Mouse (Mus musculus) neural tube, embryonic 10.5 days (tissue): ENCODE data around the gene Med17.

Experiments used
- DNase-seq: peaks from one replicate; pipeline ENCODE4 v3.0.0-alpha.2; 2017; ENCODE audit warnings: low spot score; ENCODE audit errors: extremely low spot score

The Med17 gene

DNA sequence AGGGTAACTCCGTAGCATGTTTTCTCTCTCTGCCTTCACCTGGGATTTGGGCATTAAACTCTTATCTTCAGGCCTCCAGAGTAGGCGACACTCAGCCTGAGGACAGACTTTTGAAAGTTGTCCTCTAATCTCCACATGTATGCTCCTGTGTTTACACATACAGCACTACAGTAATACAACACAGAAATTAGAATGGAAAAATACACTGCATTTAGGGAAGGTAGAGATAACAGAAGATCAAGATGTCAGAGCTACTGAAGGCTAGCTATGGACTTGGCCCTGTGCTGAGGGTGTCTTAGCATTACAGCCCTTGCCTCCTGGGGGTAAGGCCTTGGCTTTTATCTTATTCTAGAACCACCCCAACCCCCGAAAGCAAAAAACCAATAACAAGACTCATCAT, 8.7 kb upstream of the Med17 start:
- no peak for DNase-seq

- no peak for DNase-seq
Measured at GRCm38 (mm10) chr9:15287846-15288245, 8.1 kb upstream of the Med17 start.

DNA sequence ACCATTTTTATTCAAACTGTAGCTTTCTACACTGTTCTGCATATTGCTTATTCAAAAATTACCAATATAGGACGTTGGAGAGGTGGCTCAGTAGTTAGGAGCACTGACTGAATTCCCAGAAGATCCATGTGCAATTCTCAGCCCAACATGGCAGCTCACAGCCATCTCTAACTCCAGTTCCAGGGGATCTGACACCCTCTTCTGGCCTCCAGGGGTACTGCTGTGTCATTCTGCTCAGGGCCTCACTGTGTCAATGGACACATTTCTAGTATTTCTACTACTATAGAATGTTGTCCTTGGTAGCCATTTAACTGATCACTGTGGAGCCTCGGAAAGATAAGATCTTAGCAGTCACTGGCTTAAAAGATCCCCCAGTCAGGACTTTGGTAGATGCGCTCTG, 5.7 kb upstream of the Med17 start:
- no peak for DNase-seq

- no peak for DNase-seq
Measured at GRCm38 (mm10) chr9:15280491-15280879, 754 bp upstream of the Med17 start.

DNA sequence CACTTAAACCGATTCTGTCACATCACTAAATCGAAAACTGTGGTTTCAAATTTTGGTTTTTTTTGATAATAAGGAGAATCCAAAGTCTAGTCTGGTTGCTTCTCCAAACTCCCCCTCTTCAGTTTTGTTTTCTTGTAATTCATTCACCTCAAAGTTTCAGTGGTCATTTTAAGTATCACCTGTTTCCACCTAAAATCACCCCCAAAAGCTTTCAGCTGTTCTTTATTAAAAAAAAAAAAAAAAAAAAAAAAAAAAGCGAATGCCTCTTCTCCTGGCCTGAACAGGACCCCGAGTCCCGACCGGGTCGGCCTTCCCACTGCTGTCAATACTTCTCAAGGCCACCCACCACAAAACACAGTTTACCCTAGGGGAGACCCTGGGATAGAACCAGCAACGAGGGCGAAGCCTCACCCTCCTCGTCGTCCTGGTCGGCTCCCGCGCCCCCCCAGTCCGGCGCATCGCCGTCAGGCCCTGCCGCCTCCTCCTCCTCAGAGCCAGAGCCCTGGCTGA, 537 bp downstream of the Med17 start:
- DNase-seq, result no peak

- DNase-seq, result no peak
Measured at GRCm38 (mm10) chr9:15278343-15278742, 1.4 kb downstream of the Med17 start.

- no peak for DNase-seq
Measured at GRCm38 (mm10) chr9:15276855-15277254, 2.9 kb downstream of the Med17 start.

DNA sequence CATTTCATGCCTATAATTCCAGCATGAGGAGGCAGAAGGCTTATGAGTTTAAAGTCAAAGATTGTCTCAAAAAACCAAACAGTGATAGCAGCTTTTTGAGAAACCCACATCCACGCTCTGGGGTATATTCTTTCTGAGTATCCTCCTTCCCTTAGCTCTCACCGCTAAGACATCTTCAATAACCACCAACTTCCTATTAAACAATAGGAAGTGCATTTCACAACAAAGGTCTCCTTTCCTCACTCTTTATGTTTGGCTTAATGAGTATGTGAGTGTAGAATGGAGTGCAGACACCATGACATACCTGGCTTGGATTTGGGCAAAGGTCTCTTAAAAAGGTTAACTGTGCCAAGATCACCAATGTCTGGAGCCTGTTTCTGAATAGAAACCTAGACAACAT, 5.8 kb downstream of the Med17 start:
- DNase-seq, result no peak

GRCm38 (mm10) chr9:15263487-15263886, 16.2 kb downstream of the Med17 start:
- no peak for DNase-seq

- no peak for DNase-seq
Measured at GRCm38 (mm10) chr9:15261980-15262379, 17.8 kb downstream of the Med17 start.

- no peak for DNase-seq
Measured at GRCm38 (mm10) chr9:15256214-15256613, 23.5 kb downstream of the Med17 start.

- no peak for DNase-seq
Measured at GRCm38 (mm10) chr9:15254501-15254900, 25.2 kb downstream of the Med17 start.

DNA sequence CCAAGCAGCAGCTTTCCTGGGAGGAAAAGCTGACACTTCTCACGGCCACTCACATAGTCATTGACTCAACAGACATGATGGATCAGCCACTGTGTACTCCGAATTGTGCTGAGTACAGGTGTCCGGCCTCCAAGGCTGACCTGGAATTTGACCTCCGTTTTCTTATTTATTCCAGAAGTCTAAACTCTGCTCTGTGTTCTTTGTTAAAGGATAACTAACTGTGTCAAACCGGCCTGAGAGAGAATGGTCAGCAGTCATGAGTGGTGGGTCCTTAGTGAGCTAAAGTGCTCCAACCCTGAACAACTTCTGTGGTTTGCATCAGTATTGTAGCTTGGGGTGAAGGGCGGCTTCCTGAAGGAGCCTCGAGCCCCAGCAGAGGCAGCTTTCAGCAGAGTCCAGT, 27.5 kb downstream of the Med17 start:
- DNase-seq, result no peak

DNA sequence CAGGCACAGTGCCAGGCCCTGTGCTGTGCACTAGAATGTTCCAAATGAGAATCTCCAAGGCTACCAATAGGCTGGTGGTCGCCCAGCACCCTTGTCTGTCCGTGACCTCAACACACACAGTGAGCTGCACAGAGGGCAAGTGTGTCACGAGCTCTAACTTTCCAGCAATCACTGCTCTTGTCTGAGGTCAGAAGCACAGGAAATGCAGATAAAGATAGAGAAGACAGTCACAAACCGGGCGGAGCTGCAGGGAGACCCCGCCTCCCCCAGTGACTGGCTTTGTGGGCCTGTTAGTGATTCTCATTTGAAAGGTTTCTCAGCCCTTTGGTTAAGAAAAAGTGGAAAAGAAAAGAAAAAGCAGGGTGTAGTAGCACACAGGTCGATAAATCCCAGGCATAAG, 29.4 kb downstream of the Med17 start:
- no peak for DNase-seq

GRCm38 (mm10) chr9:15245319-15246075, 34.2 kb downstream of the Med17 start:
- no peak for DNase-seq

DNA sequence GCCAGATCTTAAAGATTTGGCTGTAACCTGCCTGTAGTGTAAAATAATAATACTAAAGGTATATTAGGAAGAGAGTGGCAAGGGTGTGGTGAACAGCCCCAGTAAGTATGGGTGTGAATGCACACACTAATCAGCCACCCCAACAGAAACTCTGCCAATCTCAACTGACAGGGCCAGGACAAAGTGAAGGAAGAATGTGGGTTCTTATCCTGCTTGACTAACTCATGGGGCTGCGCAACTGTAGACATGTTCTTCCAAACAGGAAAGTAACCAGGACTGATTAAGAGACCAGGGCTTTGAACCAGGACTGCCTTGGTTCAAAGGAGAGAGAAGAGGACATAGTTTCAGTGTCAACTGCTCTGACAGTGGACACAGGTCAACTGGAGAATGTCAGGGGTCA, 37.6 kb downstream of the Med17 start:
- no peak for DNase-seq

- DNase-seq, result peak; percentile 62
Measured at GRCm38 (mm10) chr9:15241596-15241939, 38.2 kb downstream of the Med17 start.

GRCm38 (mm10) chr9:15240863-15241595, 38.7 kb downstream of the Med17 start:
- no peak for DNase-seq

DNA sequence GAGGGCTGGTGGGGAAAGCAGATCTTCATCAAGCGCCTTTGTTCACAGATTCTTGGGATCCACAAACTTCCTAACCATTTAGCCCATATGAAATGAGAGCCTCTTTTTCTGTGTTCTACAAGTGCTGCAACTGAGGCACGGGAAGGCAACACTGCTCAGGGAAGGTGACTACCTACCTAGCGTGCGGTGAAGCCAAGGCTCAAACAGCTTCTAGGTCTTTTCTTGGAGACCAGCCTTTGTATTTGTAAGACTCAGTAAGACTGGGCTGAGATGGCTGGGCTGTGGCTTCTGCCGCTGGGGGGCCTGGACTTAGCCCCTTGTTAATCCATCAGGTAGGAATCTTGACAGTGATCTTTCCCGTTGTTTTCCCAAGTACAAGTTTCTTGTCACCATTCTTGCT, 39.7 kb downstream of the Med17 start:
- DNase-seq, result no peak

DNA sequence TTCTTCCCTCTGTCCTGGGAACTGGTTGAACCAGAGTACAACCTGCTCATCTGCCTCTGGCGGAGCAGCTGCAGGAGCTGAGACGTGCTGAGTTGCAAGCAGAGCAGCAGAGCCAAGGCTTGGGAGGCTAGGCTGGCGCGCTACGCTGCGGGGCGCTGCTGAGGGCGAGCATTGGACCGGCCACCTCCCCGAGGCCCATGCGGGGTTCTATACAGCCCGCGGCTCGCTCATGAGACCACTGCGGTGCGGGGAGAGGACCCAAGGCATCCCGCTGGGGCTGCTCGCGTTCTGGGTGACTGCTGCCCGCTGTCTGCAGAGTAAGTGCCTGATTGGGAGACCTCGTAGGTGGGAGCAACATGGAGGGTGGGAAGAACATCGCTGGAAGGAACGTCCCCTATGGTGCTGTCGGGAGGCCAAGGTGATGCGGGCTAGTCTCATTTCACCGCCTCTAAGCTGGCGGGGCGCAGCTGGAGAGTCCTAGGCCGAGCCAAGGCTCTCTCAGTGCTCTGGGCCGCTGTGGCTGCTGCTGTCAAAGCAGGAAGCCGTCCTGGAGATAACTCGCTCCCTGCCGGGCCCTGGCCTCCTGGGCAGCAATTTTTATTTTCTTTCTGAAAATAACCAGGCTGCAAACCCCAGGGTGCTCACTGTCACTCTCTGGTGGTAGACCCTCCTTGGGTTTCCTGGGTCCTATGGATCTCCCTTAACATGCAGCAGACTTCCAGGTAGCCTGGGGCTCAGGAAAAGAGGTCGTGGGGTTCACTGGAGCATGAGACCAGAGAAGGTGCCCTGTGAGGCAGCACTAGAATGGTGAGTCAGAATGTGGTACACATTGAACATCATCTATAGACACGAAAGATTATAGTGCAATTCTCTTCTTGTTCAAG, 40.4 kb downstream of the Med17 start, which contains the start of gene Vstm5:
Vstm5 (plus strand) TSS at position 4 of the 884 bp plus-strand sequence.
- DNase-seq, result peak; percentile 60

- no peak for DNase-seq
Measured at GRCm38 (mm10) chr9:15238297-15238990, 41.3 kb downstream of the Med17 start.
